Mouse (Mus musculus) lung, postnatal 0 days (tissue): ENCODE measurements at regions not wholly inside any gene's neighbourhood (a gene's known extent, or its start where the extent isn't known, plus 50 kb on each side); places are given as distances from the start of the nearest gene placed in this dataset.

ENCODE experiments used
- CTCF ChIP-seq: IDR thresholded peaks from 2 replicates; pipeline ENCODE4 v1.5.1; 2016; ENCODE audit warnings: antibody characterized with exemption, mild to moderate bottlenecking
- EP300 ChIP-seq: IDR thresholded peaks from 2 replicates; pipeline ENCODE4 v1.6.1; 2016; ENCODE audit warnings: antibody characterized with exemption, mild to moderate bottlenecking, control low read depth

DNA sequence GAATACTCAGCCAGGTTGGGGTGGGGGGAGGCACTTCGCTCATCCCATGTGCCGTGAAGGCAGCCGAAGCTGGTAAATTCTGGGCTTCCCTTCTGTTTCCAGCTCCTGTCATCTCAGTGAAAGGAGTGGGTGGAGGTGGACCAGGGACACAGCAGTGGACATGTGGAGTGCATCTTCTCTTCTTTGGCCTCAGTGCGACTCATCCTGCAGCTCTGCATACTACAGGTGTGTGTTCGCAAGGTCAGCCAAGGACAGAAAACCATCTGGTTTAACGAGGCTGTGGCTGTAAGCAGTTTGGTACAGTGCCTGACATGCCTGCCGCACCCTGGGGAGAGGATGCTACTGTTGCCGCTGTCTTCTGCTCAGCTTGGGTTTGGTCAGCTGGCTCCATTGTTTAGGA lies 386.3 kb upstream of the Myt1l start:
- TF ChIP-seq EP300 (no peak), CTCF (no peak)
